Mouse (Mus musculus) midbrain, postnatal 0 days (tissue): ENCODE results near the gene Dhodh. TPM values are rescaled to one million over a fixed set of nuclear protein-coding genes. Genes with fewer than 3 reads are reported as not detected.
A peak's percentile ranks its signal among the peaks of the same experiment; 100 is the strongest.

Experiments
- ATAC-seq: fragments of 200-750 bp; cut with Nextera tagmentation; 2 replicates; pipeline ENCODE4 v1.8.0; 2017; ENCODE audit warnings: moderate number of reproducible peaks, mild to moderate bottlenecking, moderate TSS enrichment, moderate library complexity; ENCODE audit not compliant: low FRiP score
- DNase-seq: peaks from one replicate; pipeline ENCODE4 v3.0.0-alpha.2; 2015; ENCODE audit warnings: low spot score
- H3K27ac ChIP-seq: fragments of 300-500 bp; sonication (generic); 2 replicates; pipeline ENCODE4 v1.5.1; 2014; ENCODE audit warnings: low read depth, mild to moderate bottlenecking, low read length, mixed read lengths
- H3K27me3 ChIP-seq: fragments of 300-500 bp; sonication (generic); 2 replicates; pipeline ENCODE4 v1.6.1; 2014; ENCODE audit warnings: low read length, control low read depth, mixed read lengths; ENCODE audit not compliant: insufficient read depth
- H3K36me3 ChIP-seq: fragments of 300-500 bp; sonication (generic); 2 replicates; pipeline ENCODE4 v1.6.1; 2014; ENCODE audit warnings: low read length, control low read depth, mixed read lengths; ENCODE audit not compliant: insufficient read depth
- H3K4me1 ChIP-seq: fragments of 300-500 bp; sonication (generic); 2 replicates; pipeline ENCODE4 v1.6.1; 2014; ENCODE audit warnings: mild to moderate bottlenecking, control low read depth, antibody characterized with exemption, low read length, mixed read lengths; ENCODE audit not compliant: insufficient read depth
- H3K4me2 ChIP-seq: fragments of 300-500 bp; sonication (generic); 2 replicates; pipeline ENCODE4 v1.6.1; 2014; ENCODE audit warnings: low read depth, mild to moderate bottlenecking, low read length, mixed read lengths; ENCODE audit not compliant: poor library complexity, severe bottlenecking
- H3K4me3 ChIP-seq: fragments of 300-500 bp; sonication (generic); 2 replicates; pipeline ENCODE4 v1.5.1; 2014; ENCODE audit warnings: low read depth, mild to moderate bottlenecking, low read length, moderate library complexity
- H3K9ac ChIP-seq: fragments of 300-500 bp; sonication (generic); replicated peaks from 2 replicates; pipeline ENCODE4 v1.6.1; 2014; ENCODE audit warnings: mild to moderate bottlenecking, low read length, moderate library complexity, mixed read lengths; ENCODE audit not compliant: poor library complexity, severe bottlenecking
- H3K9me3 ChIP-seq: fragments of 300-500 bp; sonication (generic); 2 replicates; pipeline ENCODE4 v1.6.1; 2016; ENCODE audit warnings: low read length, control low read depth
- CTCF ChIP-seq: IDR thresholded peaks from 2 replicates; pipeline ENCODE4 v1.5.1; 2016; ENCODE audit warnings: antibody characterized with exemption, mild to moderate bottlenecking
- WGBS: fragments of 180-500 bp; shearing (Covaris S2); extraction: QIAGEN DNeasy Blood & Tissue Kit; methylation state at CpG from one replicate; pipeline ENCODE4 v1.1.7; 2014; 5-methylcytosine and 5-hydroxymethylcytosine counted together
- polyA plus RNA-seq: library from polyadenylated mRNA; unstranded; fragments of >200 nt; fragmentation: Nextera tagmentation; extraction: Ambion mirVana; gene quantifications from 2 replicates; pipeline ENCODE4 v1.2.1, GENCODE M21; 2015
- total RNA-seq: library from RNA; depleted of rRNA; stranded (reverse); fragments of >200 nt; gene quantifications from 2 replicates; pipeline ENCODE4 v1.2.3, GENCODE M21; 2014

Dhodh gene
- total and polyA plus RNA-seq, 2 experiments from 2014 or later, result 15.0 to 23.7 TPM

DNA sequence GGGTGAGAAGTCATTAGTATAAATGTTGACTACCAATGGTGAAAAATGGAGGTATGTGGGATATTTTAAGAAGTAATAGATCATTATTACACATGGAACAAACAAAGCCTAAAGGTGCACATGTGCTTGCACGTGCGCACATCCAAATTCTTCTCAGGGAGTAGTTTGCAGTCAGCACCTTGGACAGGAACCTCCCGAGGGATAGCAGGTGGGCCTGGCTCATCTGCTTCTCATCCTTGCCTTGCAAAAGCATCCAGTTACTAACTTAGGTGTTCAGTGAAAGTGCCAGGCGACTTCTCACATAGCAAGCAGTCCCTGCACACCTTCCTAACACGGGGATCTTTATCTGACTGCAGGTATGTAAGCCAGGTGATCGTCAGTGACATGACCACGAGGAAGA lies 31.9 kb upstream of the Dhodh start:
- ATAC-seq (no peak), DNase-seq (no peak)
- Histone ChIP-seq H3K27ac (no peak overlapping the region), H3K4me2 (no peak overlapping the region), H3K4me1 (no peaks in the 10 kb centered on the region), H3K27me3 (no peaks in the 10 kb centered on the region), H3K4me3 (no peak overlapping the region), H3K36me3 (no peaks in the 10 kb centered on the region), H3K9ac (no peak overlapping the region), H3K9me3 (no peaks in the 10 kb centered on the region)
- no peak for TF ChIP-seq CTCF
- 63% methylated on average over 7 of the region's 7 CpGs for WGBS

DNA sequence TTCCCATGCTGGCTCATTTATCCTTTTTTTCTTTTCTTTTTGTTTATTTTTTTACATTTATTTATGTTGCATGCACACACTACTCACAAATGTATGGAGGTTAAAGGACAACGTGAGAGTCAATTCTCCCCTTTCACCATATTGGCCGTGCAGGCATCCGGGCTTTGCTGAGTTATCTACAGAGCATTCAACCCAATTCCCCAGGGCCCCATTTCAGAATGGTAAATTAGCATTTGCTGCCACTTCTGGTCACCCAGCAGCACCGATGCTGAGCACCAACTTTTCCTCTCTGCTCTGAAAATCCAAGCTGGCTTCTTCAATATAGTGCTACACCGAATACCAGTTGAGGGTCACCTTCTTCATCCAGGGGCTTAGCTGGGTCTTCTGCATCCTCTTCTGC lies 30.4 kb upstream of the Dhodh start:
- no peaks in the 10 kb centered on the region for H3K27me3 ChIP-seq
- H3K9me3 ChIP-seq, result no peaks in the 10 kb centered on the region
- H3K9ac ChIP-seq, result no peak overlapping the region
- DNase-seq, result no peak
- H3K27ac ChIP-seq, result no peak overlapping the region
- no peaks in the 10 kb centered on the region for H3K36me3 ChIP-seq
- WGBS, result 76% methylated on average over 5 of the region's 5 CpGs
- no peak overlapping the region for H3K4me2 ChIP-seq
- no peaks in the 10 kb centered on the region for H3K4me1 ChIP-seq
- no peak overlapping the region for H3K4me3 ChIP-seq
- ATAC-seq, result no peak
- TF ChIP-seq CTCF, result no peak

DNA sequence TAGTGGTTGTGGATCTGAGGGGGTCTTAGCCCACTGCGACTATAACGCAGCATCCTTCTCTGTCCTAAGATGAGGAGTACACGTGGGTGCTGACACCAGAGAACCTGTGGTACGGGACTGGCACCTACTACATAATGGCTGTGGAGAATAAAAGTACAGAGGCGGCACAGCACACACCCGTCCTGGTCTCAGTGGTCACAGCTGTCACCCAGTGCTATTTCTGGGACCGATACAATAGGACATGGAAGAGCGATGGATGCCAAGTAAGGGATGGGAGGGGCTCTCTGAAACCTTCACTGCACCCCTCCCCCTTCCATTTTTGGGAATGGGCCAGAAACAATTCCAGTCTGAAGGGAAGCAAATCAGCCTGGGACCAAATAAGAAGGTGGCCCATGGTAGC lies 26.7 kb upstream of the Dhodh start:
- H3K4me3 ChIP-seq, result no peak overlapping the region
- no peaks in the 10 kb centered on the region for H3K4me1 ChIP-seq
- H3K27ac ChIP-seq, result no peak overlapping the region
- no peak for ATAC-seq
- no peak for TF ChIP-seq CTCF
- no peaks in the 10 kb centered on the region for H3K9me3 ChIP-seq
- DNase-seq, result no peak
- H3K27me3 ChIP-seq, result no peaks in the 10 kb centered on the region
- H3K4me2 ChIP-seq, result no peak overlapping the region
- H3K9ac ChIP-seq, result no peak overlapping the region
- H3K36me3 ChIP-seq, result no peaks in the 10 kb centered on the region
- 90% methylated on average over 8 of the region's 8 CpGs for WGBS

DNA sequence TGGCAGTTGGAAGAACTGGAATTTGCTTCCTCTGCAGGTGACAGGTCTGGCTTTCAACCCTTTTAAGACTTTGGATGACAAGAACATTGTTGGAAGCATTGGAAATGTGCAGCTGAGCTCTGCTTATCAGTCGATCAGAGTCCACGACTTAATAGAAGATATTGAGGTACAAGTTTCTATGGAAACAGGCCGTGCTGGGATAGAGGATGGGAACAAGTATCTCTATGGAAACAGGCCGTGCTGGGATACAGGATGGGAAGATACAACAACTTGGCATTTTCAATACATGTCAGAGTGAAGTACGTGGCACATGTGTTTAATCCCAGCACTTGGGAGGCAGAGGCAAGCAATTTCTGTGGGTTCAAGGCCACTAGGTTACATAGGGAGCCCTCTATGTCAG lies 24.0 kb upstream of the Dhodh start:
- Histone ChIP-seq H3K9me3 (no peaks in the 10 kb centered on the region), H3K4me1 (no peaks in the 10 kb centered on the region), H3K36me3 (no peaks in the 10 kb centered on the region), H3K27ac (no peak overlapping the region), H3K27me3 (no peaks in the 10 kb centered on the region), H3K4me3 (no peak overlapping the region), H3K9ac (no peak overlapping the region), H3K4me2 (no peak overlapping the region)
- WGBS, result 54% methylated on average over 5 of the region's 5 CpGs
- no peak for ATAC-seq
- peak; percentile 25 for DNase-seq
- no peak for TF ChIP-seq CTCF

DNA sequence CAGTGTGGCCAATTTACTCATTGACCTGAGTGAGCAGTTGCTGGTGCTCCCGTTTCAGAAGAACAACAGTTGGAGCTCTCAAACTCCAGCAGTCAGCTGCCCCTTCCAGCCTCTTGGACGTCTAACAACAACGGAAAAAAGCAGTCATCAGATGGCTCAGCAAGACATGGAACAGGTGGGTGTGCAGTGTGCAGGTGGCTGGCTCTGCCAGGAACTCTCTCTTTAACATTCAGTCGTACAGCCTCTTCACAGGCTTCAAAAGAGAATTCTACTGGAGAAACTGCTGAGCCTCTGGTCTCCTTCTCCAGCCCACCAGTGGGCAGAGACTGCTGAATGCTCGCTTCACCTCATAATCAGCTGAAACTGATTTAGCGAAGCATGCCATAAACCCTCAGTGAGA lies 20.2 kb upstream of the Dhodh start:
- Histone ChIP-seq H3K9ac (no peak overlapping the region), H3K9me3 (no peaks in the 10 kb centered on the region), H3K4me3 (no peak overlapping the region), H3K4me2 (no peak overlapping the region), H3K36me3 (no peaks in the 10 kb centered on the region), H3K4me1 (no peaks in the 10 kb centered on the region), H3K27me3 (no peaks in the 10 kb centered on the region), H3K27ac (no peak overlapping the region)
- DNase-seq, result no peak
- 70% methylated on average over 6 of the region's 6 CpGs for WGBS
- ATAC-seq, result no peak
- TF ChIP-seq CTCF, result no peak

DNA sequence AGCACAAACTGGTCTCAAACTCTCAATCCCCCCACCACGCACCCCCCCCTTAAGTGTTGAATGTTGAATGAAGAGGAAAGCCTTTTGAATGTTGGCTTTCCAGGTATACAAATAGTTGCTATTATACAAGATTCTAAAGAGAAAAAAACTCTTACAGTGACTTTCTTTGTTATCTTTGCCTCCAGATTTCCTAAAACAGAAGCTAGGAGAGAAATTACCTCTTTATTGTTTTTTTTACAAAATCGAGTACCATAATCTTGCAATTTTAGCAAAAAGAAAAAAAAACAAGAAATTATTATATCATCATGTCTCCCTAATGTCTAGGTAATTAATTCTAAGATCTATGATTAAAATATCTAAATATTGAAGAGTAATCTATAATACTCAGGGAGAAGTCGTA lies 7.1 kb upstream of the Dhodh start:
- H3K27me3 ChIP-seq, result no peaks in the 10 kb centered on the region
- ATAC-seq, result no peak
- no peak overlapping the region for H3K27ac ChIP-seq
- no peak for DNase-seq
- no peak for TF ChIP-seq CTCF
- no peaks in the 10 kb centered on the region for H3K9me3 ChIP-seq
- no peak overlapping the region for H3K4me2 ChIP-seq
- no peaks in the 10 kb centered on the region for H3K4me1 ChIP-seq
- no peak overlapping the region for H3K4me3 ChIP-seq
- H3K9ac ChIP-seq, result no peak overlapping the region
- 88% methylated on average over 3 of the region's 3 CpGs for WGBS
- no peaks in the 10 kb centered on the region for H3K36me3 ChIP-seq
